ENCODE assay signal across 22 mouse cellular contexts in the genomic region with DNA sequence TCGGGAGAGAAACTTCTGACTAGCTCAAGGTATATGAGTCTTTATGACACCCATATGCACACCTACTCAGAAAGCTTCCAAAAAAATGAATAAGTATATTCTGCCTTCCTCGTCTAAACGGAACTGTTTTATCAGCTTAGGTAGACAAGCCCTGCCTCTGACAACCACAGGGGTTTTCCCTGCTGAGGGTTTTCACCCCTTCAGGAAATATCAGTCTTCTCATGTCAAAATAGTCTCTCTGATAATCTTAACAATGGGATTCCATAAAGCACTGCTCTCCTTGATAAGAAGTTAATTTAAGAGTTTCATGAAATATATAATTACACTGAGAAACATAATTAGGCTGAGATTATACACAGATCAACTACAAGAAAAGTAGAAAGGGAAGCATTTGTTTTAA. TPM values are rescaled to one million over a fixed set of nuclear protein-coding genes. Genes with fewer than 3 reads are reported as not detected.
A peak's percentile ranks its signal among the peaks of the same experiment; 100 is the strongest.
DNase-seq lines count a peak whose midpoint lies in the region; ATAC-seq and TF ChIP-seq lines count a peak whose summit lies in the region.
"Had no signal": no experiment of that assay in that cellular context is flagged by ENCODE, and none has a peak within 500 bp of the region (broad histone marks: within the 10 kb centered on the region; RNA-seq: fewer than 3 reads in every experiment).

No protein-coding gene starts in this region.

- peak; percentile 85 for ATAC-seq in inflammation-experienced regulatory T-cells, adult 6 months
- no peak for ATAC-seq in kidney, embryonic 16.5 days (ENCODE audit: low FRiP score, low TSS enrichment)
- ATAC-seq in intestine, postnatal 0 days: no peak
- ATAC-seq: forebrain, embryonic 16.5 days; hindbrain, postnatal 0 days; intestine, embryonic 16.5 days had no signal

- no peak overlapping the region for H3K27ac ChIP-seq in kidney, embryonic 16.5 days (ENCODE audit: low read length)
- H3K27ac ChIP-seq in intestine, postnatal 0 days (ENCODE audit: low read depth, low read length): no peak overlapping the region
- H3K27ac ChIP-seq: embryonic facial prominence, embryonic 13.5 days; forebrain, embryonic 12.5 days; heart, adult 2 months; heart, embryonic 15.5 days; hindbrain, embryonic 13.5 days; hindbrain, postnatal 0 days had no signal

- peaks cover 8% of the 10 kb centered on the region; the same call in 1 of the 2 replicates for H3K27me3 ChIP-seq in kidney, embryonic 16.5 days (ENCODE audit: insufficient read depth, low read length)
- no peaks in the 10 kb centered on the region for H3K27me3 ChIP-seq in intestine, postnatal 0 days (replicated peaks; ENCODE audit: control insufficient read depth, insufficient read depth, low read length)
- H3K27me3 ChIP-seq: heart, embryonic 15.5 days had no signal

- no peaks in the 10 kb centered on the region for H3K36me3 ChIP-seq in kidney, embryonic 16.5 days (ENCODE audit: insufficient read depth, low read length)
- H3K36me3 ChIP-seq in intestine, postnatal 0 days (ENCODE audit: control insufficient read depth, insufficient read depth): no peaks in the 10 kb centered on the region
- H3K36me3 ChIP-seq: embryonic facial prominence, embryonic 13.5 days; forebrain, embryonic 12.5 days; heart, embryonic 15.5 days; hindbrain, embryonic 13.5 days had no signal

- H3K4me3 ChIP-seq in kidney, embryonic 16.5 days (ENCODE audit: low read length): no peak overlapping the region
- no peak overlapping the region for H3K4me3 ChIP-seq in intestine, postnatal 0 days (ENCODE audit: low read depth, low read length)
- H3K4me3 ChIP-seq: embryonic facial prominence, embryonic 13.5 days; forebrain, embryonic 12.5 days; heart, adult 2 months; heart, embryonic 15.5 days; hindbrain, embryonic 13.5 days had no signal

- no peak for TF ChIP-seq CTCF in intestine, postnatal 0 days (IDR thresholded peaks at IDR 0.05; ENCODE audit: low read depth)

- H3K9me3 ChIP-seq in kidney, embryonic 16.5 days (ENCODE audit: low read length): no peaks in the 10 kb centered on the region
- no peaks in the 10 kb centered on the region for H3K9me3 ChIP-seq in intestine, postnatal 0 days (ENCODE audit: control insufficient read depth)
- H3K9me3 ChIP-seq: embryonic facial prominence, embryonic 13.5 days; forebrain, embryonic 12.5 days; heart, embryonic 15.5 days; hindbrain, embryonic 13.5 days had no signal

- DNase-seq in 416B (ENCODE audit: low read depth): peak; percentile 32
- DNase-seq in CD4-positive, CD25-positive, alpha-beta regulatory T cell, adult 2 months (ENCODE audit: low read depth, low spot score): peak; percentile 49
- peak; percentile 36 for DNase-seq in MEL-GATA-1-ER (ENCODE audit: extremely low read depth, low read depth)
- no peak for DNase-seq in kidney, adult 9 months
- DNase-seq in right cerebral cortex, postnatal 25 days: no peak
- DNase-seq: adrenal gland, postnatal 14 days; cerebellum, adult 8-10 months; cerebellum, postnatal 14 days; gastrocnemius, postnatal 10 days; heart, adult 2 months; heart, postnatal 14 days had no signal

- no peaks in the 10 kb centered on the region for H3K4me1 ChIP-seq in kidney, embryonic 16.5 days (ENCODE audit: insufficient read depth, low read length)
- H3K4me1 ChIP-seq in intestine, postnatal 0 days (replicated peaks; ENCODE audit: control insufficient read depth, insufficient read depth, low read length): no peaks in the 10 kb centered on the region
- H3K4me1 ChIP-seq: embryonic facial prominence, embryonic 13.5 days; forebrain, embryonic 12.5 days; heart, embryonic 15.5 days; hindbrain, embryonic 13.5 days had no signal

- H3K9ac ChIP-seq in kidney, embryonic 16.5 days (replicated peaks; ENCODE audit: low read length): no peak overlapping the region
- no peak overlapping the region for H3K9ac ChIP-seq in intestine, postnatal 0 days (ENCODE audit: low read depth, low read length)
- H3K9ac ChIP-seq: embryonic facial prominence, embryonic 13.5 days; forebrain, embryonic 12.5 days; heart, embryonic 15.5 days; hindbrain, embryonic 13.5 days had no signal

- no peak overlapping the region for H3K4me2 ChIP-seq in kidney, embryonic 16.5 days (replicated peaks; ENCODE audit: low read depth, low read length)
- no peak overlapping the region for H3K4me2 ChIP-seq in intestine, postnatal 0 days (replicated peaks; ENCODE audit: low read depth)
- H3K4me2 ChIP-seq: embryonic facial prominence, embryonic 13.5 days; forebrain, embryonic 12.5 days; heart, embryonic 11.5 days; heart, embryonic 15.5 days; hindbrain, embryonic 13.5 days had no signal

- WGBS in kidney, embryonic 16.5 days: 76% methylated on average over 3 of the region's 3 CpGs
- WGBS in intestine, postnatal 0 days: 53% methylated on average over 3 of the region's 3 CpGs

RNA-seq across cellular contexts. Expression of a gene that starts 50.1 kb away (rescaled TPM):
- polyA plus RNA-seq in inflammation-experienced regulatory T-cells, adult 6 months (2017; shearing (Covaris generic)): 1 to 10 TPM in 1 of 3 experiments, under 1 TPM in 1, not detected in 1; 0.83 to 1.3 TPM
- 0.09 and 0.14 TPM in 2 replicates for polyA plus RNA-seq in kidney, embryonic 16.5 days (2015; fragmentation: Nextera tagmentation; extraction: Ambion mirVana)
- polyA plus RNA-seq in intestine, postnatal 0 days (2015; fragmentation: Nextera tagmentation; extraction: Ambion mirVana): 0.07 and 0.18 TPM in 2 replicates

RNA-seq across cellular contexts. Expression of a gene that starts 52.8 kb away (rescaled TPM):
- polyA plus RNA-seq in inflammation-experienced regulatory T-cells, adult 6 months (2017; shearing (Covaris generic)): 10 to 100 TPM; 27.1 to 42.3 (median 27.3) TPM
- polyA plus RNA-seq in kidney, embryonic 16.5 days (2015; fragmentation: Nextera tagmentation; extraction: Ambion mirVana): 44.3 and 47.9 TPM in 2 replicates
- polyA plus RNA-seq in intestine, postnatal 0 days (2015; fragmentation: Nextera tagmentation; extraction: Ambion mirVana): 11.3 and 11.6 TPM in 2 replicates

Comparison
In these comparisons a context has a peak if more than half of its experiments do, and no peak if none do; other contexts are left out.
1. DNase-seq: peak in 416B (single experiment), CD4-positive, CD25-positive, alpha-beta regulatory T cell, adult 2 months (single experiment) and MEL-GATA-1-ER (single experiment); none in kidney, adult 9 months (single experiment) and right cerebral cortex, postnatal 25 days (single experiment).